Mouse (Mus musculus) neural tube, embryonic 14.5 days (tissue): Measurements from ENCODE around the gene Palld. TPM values are rescaled to one million over a fixed set of nuclear protein-coding genes. Genes with fewer than 3 reads are reported as not detected.

Experiments
- ATAC-seq: fragments of 200-750 bp; cut with Nextera tagmentation; 2 replicates; pipeline ENCODE4 v1.8.0; 2017; ENCODE audit warnings: low read depth, mild to moderate bottlenecking, moderate TSS enrichment, moderate library complexity
- H3K27ac ChIP-seq: fragments of 300-500 bp; sonication (generic); 2 replicates; pipeline ENCODE4 v1.5.1; 2014; ENCODE audit warnings: low read depth, mild to moderate bottlenecking, control low read depth, low read length, moderate library complexity, mixed read lengths
- H3K27me3 ChIP-seq: fragments of 300-500 bp; sonication (generic); 2 replicates; pipeline ENCODE4 v1.6.1; 2014; ENCODE audit warnings: low read length; ENCODE audit not compliant: control insufficient read depth, insufficient read depth
- H3K36me3 ChIP-seq: fragments of 300-500 bp; sonication (generic); 2 replicates; pipeline ENCODE4 v1.6.1; 2014; ENCODE audit warnings: low read length, mixed read lengths; ENCODE audit not compliant: control insufficient read depth, insufficient read depth
- H3K4me1 ChIP-seq: fragments of 300-500 bp; sonication (generic); 2 replicates; pipeline ENCODE4 v1.6.1; 2014; ENCODE audit warnings: low read length; ENCODE audit not compliant: control insufficient read depth, insufficient read depth
- H3K4me2 ChIP-seq: fragments of 300-500 bp; sonication (generic); 2 replicates; pipeline ENCODE4 v1.6.1; 2014; ENCODE audit warnings: mild to moderate bottlenecking, low read depth, low read length, control low read depth
- H3K4me3 ChIP-seq: fragments of 300-500 bp; sonication (generic); 2 replicates; pipeline ENCODE4 v1.5.1; 2014; ENCODE audit warnings: low read depth, low read length, control low read depth, mixed read lengths
- H3K9ac ChIP-seq: fragments of 300-500 bp; sonication (generic); replicated peaks from 2 replicates; pipeline ENCODE4 v1.6.1; 2014; ENCODE audit warnings: low read depth, mild to moderate bottlenecking, control low read depth, low read length, mixed read lengths
- H3K9me3 ChIP-seq: fragments of 300-500 bp; sonication (generic); 2 replicates; pipeline ENCODE4 v1.6.1; 2016; ENCODE audit warnings: low read length; ENCODE audit not compliant: control insufficient read depth
- WGBS: fragments of 180-500 bp; shearing (Covaris S2); extraction: QIAGEN DNeasy Blood & Tissue Kit; methylation state at CpG from one replicate; pipeline ENCODE4 v1.1.7; 2014; 5-methylcytosine and 5-hydroxymethylcytosine counted together
- polyA plus RNA-seq: library from polyadenylated mRNA; unstranded; fragments of >200 nt; fragmentation: Nextera tagmentation; extraction: Ambion mirVana; gene quantifications from 2 replicates; pipeline ENCODE4 v1.2.1, GENCODE M21; 2014

Gene Palld
- polyA plus RNA-seq, 1 experiment from 2014 or later, result 11.1 TPM

- 71% methylated on average over 6 of the region's 6 CpGs for WGBS
- Histone ChIP-seq H3K4me2 (no peak overlapping the region), H3K36me3 (no peaks in the 10 kb centered on the region), H3K27me3 (no peaks in the 10 kb centered on the region), H3K9me3 (no peaks in the 10 kb centered on the region), H3K4me3 (no peak overlapping the region), H3K4me1 (no peaks in the 10 kb centered on the region), H3K27ac (no peak overlapping the region), H3K9ac (no peak overlapping the region)
- no peak for ATAC-seq
Observed at GRCm38 (mm10) chr8:61555343-61555742, 347.1 kb downstream of the Palld start.

GRCm38 (mm10) chr8:61552755-61553402 is 349.6 kb downstream of the Palld start:
- no peak overlapping the region for H3K27ac ChIP-seq
- WGBS, result 87% methylated on average over 8 of the region's 8 CpGs

GRCm38 (mm10) chr8:61552221-61552620 is 350.3 kb downstream of the Palld start:
- no peak overlapping the region for H3K9ac ChIP-seq
- H3K4me1 ChIP-seq, result no peaks in the 10 kb centered on the region
- 61% methylated on average over 6 of the region's 6 CpGs for WGBS
- H3K4me3 ChIP-seq, result no peak overlapping the region
- H3K9me3 ChIP-seq, result no peaks in the 10 kb centered on the region
- H3K27me3 ChIP-seq, result no peaks in the 10 kb centered on the region
- no peak overlapping the region for H3K4me2 ChIP-seq
- ATAC-seq, result no peak
- H3K27ac ChIP-seq, result no peak overlapping the region
- H3K36me3 ChIP-seq, result peaks cover 7% of the 10 kb centered on the region; the same call in 1 of the 2 replicates

More at GRCm38 (mm10) chr8:61552755-61553402, 349.6 kb downstream of the Palld start:
- H3K9me3 ChIP-seq, result no peaks in the 10 kb centered on the region
- H3K36me3 ChIP-seq, result peaks cover 7% of the 10 kb centered on the region; the same call in 1 of the 2 replicates
- no peak overlapping the region for H3K4me2 ChIP-seq
- no peaks in the 10 kb centered on the region for H3K4me1 ChIP-seq
- ATAC-seq, result no peak
- no peaks in the 10 kb centered on the region for H3K27me3 ChIP-seq
- no peak overlapping the region for H3K9ac ChIP-seq
- no peak overlapping the region for H3K4me3 ChIP-seq

- Histone ChIP-seq H3K27me3 (no peaks in the 10 kb centered on the region), H3K4me2 (no peak overlapping the region), H3K9me3 (no peaks in the 10 kb centered on the region), H3K4me1 (no peaks in the 10 kb centered on the region), H3K36me3 (peaks cover 7% of the 10 kb centered on the region; the same call in 1 of the 2 replicates), H3K9ac (no peak overlapping the region), H3K27ac (no peak overlapping the region), H3K4me3 (no peak overlapping the region)
- WGBS, result 52% methylated on average over 13 of the region's 27 CpGs
- ATAC-seq, result peak; percentile 28; the same call in 1 of the 2 replicates
Observed at GRCm38 (mm10) chr8:61550006-61550748, 352.3 kb downstream of the Palld start.

GRCm38 (mm10) chr8:61549585-61549984 is 352.9 kb downstream of the Palld start:
- Histone ChIP-seq H3K4me1 (no peaks in the 10 kb centered on the region), H3K4me2 (no peak overlapping the region)

GRCm38 (mm10) chr8:61539828-61540500 is 362.5 kb downstream of the Palld start:
- Histone ChIP-seq H3K4me3 (no peak overlapping the region), H3K36me3 (no peaks in the 10 kb centered on the region), H3K4me1 (no peaks in the 10 kb centered on the region), H3K9me3 (no peaks in the 10 kb centered on the region), H3K9ac (no peak overlapping the region), H3K4me2 (no peak overlapping the region), H3K27ac (no peak overlapping the region), H3K27me3 (no peaks in the 10 kb centered on the region)
- WGBS, result 49% methylated on average over 7 of the region's 7 CpGs
- peak; percentile 77 for ATAC-seq

More at GRCm38 (mm10) chr8:61549585-61549984, 352.9 kb downstream of the Palld start:
- H3K9ac ChIP-seq, result no peak overlapping the region
- no peaks in the 10 kb centered on the region for H3K9me3 ChIP-seq
- H3K27me3 ChIP-seq, result no peaks in the 10 kb centered on the region
- 65% methylated on average over 33 of the region's 41 CpGs for WGBS
- peak; percentile 28; the same call in 1 of the 2 replicates for ATAC-seq
- no peak overlapping the region for H3K27ac ChIP-seq
- H3K36me3 ChIP-seq, result peaks cover 7% of the 10 kb centered on the region; the same call in 1 of the 2 replicates
- H3K4me3 ChIP-seq, result no peak overlapping the region

- Histone ChIP-seq H3K27me3 (no peaks in the 10 kb centered on the region), H3K9ac (no peak overlapping the region), H3K4me3 (no peak overlapping the region), H3K9me3 (no peaks in the 10 kb centered on the region), H3K4me2 (no peak overlapping the region), H3K36me3 (no peaks in the 10 kb centered on the region), H3K4me1 (no peaks in the 10 kb centered on the region), H3K27ac (no peak overlapping the region)
- 90% methylated on average over 5 of the region's 5 CpGs for WGBS
- ATAC-seq, result no peak
Observed at GRCm38 (mm10) chr8:61537471-61537870, 365.0 kb downstream of the Palld start.

GRCm38 (mm10) chr8:61535472-61535871 is 367.0 kb downstream of the Palld start:
- no peak for ATAC-seq
- 68% methylated on average over 11 of the region's 11 CpGs for WGBS
- no peaks in the 10 kb centered on the region for H3K9me3 ChIP-seq
- H3K9ac ChIP-seq, result no peak overlapping the region
- H3K27ac ChIP-seq, result no peak overlapping the region
- no peaks in the 10 kb centered on the region for H3K27me3 ChIP-seq
- H3K36me3 ChIP-seq, result no peaks in the 10 kb centered on the region
- no peak overlapping the region for H3K4me3 ChIP-seq
- H3K4me2 ChIP-seq, result no peak overlapping the region
- H3K4me1 ChIP-seq, result no peaks in the 10 kb centered on the region
